Mouse (Mus musculus) forebrain, embryonic 11.5 days (tissue): ENCODE results near the gene Mta3. TPM values are rescaled to one million over a fixed set of nuclear protein-coding genes. Genes with fewer than 3 reads are reported as not detected.

ENCODE experiments used
- ATAC-seq: fragments of 200-750 bp; cut with Nextera tagmentation; replicated peaks from 2 replicates; pipeline ENCODE4 v1.8.0; 2017; ENCODE audit warnings: moderate TSS enrichment; ENCODE audit not compliant: low FRiP score
- DNase-seq: peaks from one replicate; pipeline ENCODE4 v3.0.0-alpha.2; 2017; ENCODE audit warnings: low spot score
- H3K27ac ChIP-seq: fragments of 300-500 bp; sonication (generic); 2 replicates; pipeline ENCODE4 v1.5.1; 2014; ENCODE audit warnings: low read depth, low read length
- H3K27me3 ChIP-seq: fragments of 300-500 bp; sonication (generic); 2 replicates; pipeline ENCODE4 v1.6.1; 2014; ENCODE audit warnings: mild to moderate bottlenecking, low read length, mixed read lengths; ENCODE audit not compliant: control insufficient read depth, insufficient read depth
- H3K36me3 ChIP-seq: fragments of 300-500 bp; sonication (generic); 2 replicates; pipeline ENCODE4 v1.6.1; 2014; ENCODE audit warnings: mild to moderate bottlenecking, low read length, moderate library complexity, mixed read lengths; ENCODE audit not compliant: control insufficient read depth, insufficient read depth
- H3K4me1 ChIP-seq: fragments of 300-500 bp; sonication (generic); replicated peaks from 2 replicates; pipeline ENCODE4 v1.6.1; 2014; ENCODE audit warnings: low read length, mixed read lengths; ENCODE audit not compliant: control insufficient read depth, insufficient read depth
- H3K4me2 ChIP-seq: fragments of 300-500 bp; sonication (generic); 2 replicates; pipeline ENCODE4 v1.6.1; 2014; ENCODE audit warnings: low read depth, mild to moderate bottlenecking, low read length, moderate library complexity, mixed read lengths; ENCODE audit not compliant: severe bottlenecking
- H3K4me3 ChIP-seq: fragments of 300-500 bp; sonication (generic); 2 replicates; pipeline ENCODE4 v1.5.1; 2014; ENCODE audit warnings: low read depth, low read length
- H3K9ac ChIP-seq: fragments of 300-500 bp; sonication (generic); 2 replicates; pipeline ENCODE4 v1.6.1; 2014; ENCODE audit warnings: low read length
- H3K9me3 ChIP-seq: fragments of 300-500 bp; sonication (generic); 2 replicates; pipeline ENCODE4 v1.6.1; 2016; ENCODE audit warnings: low read length, mixed read lengths; ENCODE audit not compliant: control insufficient read depth
- WGBS: fragments of 180-500 bp; shearing (Covaris S2); extraction: QIAGEN DNeasy Blood & Tissue Kit; methylation state at CpG from one replicate; pipeline ENCODE4 v1.1.7; 2014; 5-methylcytosine and 5-hydroxymethylcytosine counted together
- polyA plus RNA-seq: library from polyadenylated mRNA; unstranded; fragments of >200 nt; fragmentation: Nextera tagmentation; extraction: Ambion mirVana; gene quantifications from 2 replicates; pipeline ENCODE4 v1.2.1, GENCODE M21; 2014

Mta3 gene
- polyA plus RNA-seq, 1 experiment from 2014 or later: 32.9 TPM

DNA sequence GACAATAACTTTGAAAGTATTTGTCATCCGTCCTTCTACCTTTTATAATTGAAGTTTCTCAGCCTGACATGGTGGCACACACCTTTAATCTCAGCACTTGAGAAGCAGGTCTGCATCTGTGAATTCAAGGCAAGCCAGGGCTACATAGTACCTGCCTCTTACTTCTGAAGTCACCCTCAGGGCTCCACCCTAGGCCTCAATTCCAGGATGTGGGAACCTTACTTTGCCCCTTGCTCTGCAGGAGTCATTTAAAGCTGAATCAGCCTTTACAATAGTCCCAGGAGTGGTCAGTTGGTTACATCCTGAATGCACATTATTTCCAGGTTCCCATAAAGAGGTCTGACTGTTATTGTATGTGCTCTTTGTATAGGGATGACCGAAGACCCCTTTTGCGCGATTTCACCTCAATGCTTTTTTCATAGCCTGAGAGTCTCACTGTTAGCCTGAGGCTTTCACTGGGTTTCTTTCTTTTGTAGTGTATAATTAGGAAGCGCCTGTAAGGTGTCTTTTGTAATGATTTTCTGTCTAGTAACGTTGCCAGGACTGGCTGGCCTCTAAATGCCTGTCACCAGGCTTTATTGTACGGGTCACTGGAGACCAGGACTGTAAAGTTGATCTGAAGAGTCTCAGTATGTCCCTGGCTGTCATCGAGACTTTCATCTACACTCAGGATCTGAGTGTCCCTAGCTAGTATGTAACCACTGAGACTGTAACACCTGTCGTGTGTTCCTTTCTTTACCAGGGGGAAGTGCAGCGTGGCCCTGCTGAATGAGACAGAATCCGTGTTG lies 47.3 kb downstream of the Mta3 start:
- no peak for DNase-seq
- no peak overlapping the region for H3K4me2 ChIP-seq
- no peak overlapping the region for H3K9ac ChIP-seq
- H3K9me3 ChIP-seq: no peaks in the 10 kb centered on the region
- peaks cover 2% of the 10 kb centered on the region; the same call in 1 of the 2 replicates for H3K4me1 ChIP-seq
- H3K27me3 ChIP-seq: no peaks in the 10 kb centered on the region
- H3K27ac ChIP-seq: no peak overlapping the region
- no peak overlapping the region for H3K4me3 ChIP-seq
- 42% methylated on average over 11 of the region's 11 CpGs for WGBS
- H3K36me3 ChIP-seq: no peaks in the 10 kb centered on the region; the same call in 1 of the 2 replicates
- ATAC-seq: no peak

DNA sequence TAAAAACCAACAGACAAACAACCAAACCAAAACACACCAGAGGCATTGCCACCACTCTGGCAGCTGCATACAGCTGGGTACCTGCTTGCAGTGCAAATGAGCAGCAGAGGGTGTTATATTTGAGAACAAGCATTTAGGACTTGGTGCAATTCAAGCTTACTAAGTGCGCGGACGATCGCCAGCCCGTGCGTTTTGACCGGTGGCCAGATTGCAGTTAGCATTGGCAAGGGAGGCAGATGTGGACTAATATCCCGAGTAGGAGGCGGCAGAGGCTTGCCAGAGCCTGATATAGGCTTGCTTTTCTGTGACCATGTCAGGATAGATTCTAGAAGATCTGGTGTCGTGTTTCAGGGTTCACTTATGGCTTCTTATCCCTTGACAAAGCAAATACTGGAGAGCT lies 52.1 kb downstream of the Mta3 start:
- H3K4me1 ChIP-seq: peaks cover 2% of the 10 kb centered on the region; the same call in 1 of the 2 replicates
- H3K27me3 ChIP-seq: no peaks in the 10 kb centered on the region
- H3K9me3 ChIP-seq: no peaks in the 10 kb centered on the region
- no peaks in the 10 kb centered on the region; the same call in 1 of the 2 replicates for H3K36me3 ChIP-seq
- H3K9ac ChIP-seq: no peak overlapping the region
- DNase-seq (no peak), ATAC-seq (no peak)
- H3K4me2 ChIP-seq: no peak overlapping the region
- no peak overlapping the region for H3K4me3 ChIP-seq
- 93% methylated on average over 10 of the region's 10 CpGs for WGBS
- H3K27ac ChIP-seq: no peak overlapping the region

DNA sequence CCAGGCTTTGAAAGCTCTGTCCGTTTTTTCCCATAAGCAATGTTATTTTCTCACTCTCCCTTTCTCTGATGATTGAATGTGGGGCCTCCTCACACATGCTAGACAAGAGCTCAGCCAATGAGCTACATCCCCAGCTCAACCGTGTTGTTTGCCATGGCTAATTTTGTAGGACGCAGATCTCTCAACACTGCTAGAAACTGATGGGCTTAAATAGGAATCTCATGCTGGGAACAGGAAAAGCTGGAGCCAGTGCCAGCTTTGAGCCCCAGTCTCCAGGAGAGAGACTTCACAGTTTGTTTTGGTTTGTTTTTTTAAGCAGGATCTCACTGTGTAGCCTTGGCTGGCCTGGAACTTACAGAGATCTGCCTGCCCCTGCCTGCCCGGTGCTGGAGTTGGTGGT lies 53.6 kb downstream of the Mta3 start:
- Histone ChIP-seq H3K9me3 (no peaks in the 10 kb centered on the region), H3K4me1 (no peaks in the 10 kb centered on the region), H3K27ac (no peak overlapping the region), H3K27me3 (no peaks in the 10 kb centered on the region), H3K36me3 (no peaks in the 10 kb centered on the region; the same call in 1 of the 2 replicates), H3K9ac (no peak overlapping the region), H3K4me3 (no peak overlapping the region), H3K4me2 (no peak overlapping the region)
- 66% methylated on average over 4 of the region's 4 CpGs for WGBS
- no peak for ATAC-seq
- no peak for DNase-seq

DNA sequence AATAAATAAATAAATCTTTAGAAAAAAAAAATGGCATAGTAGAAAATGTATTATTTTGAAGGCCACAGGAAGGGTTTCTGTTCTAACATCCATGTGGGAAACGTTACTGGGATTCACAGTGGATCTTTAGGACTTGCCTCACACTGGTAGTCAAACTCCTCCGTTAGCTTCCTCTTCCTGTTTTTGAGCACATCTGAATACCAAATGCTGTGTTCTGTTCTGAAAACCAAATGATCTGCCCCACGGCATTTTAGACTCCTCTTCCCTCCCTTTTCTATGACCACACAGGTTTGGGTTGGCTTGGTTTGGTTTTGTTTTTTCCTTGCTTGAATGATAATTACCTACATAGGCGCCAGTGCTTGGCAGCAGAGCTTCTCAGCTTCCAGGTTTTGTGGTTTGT lies 58.6 kb downstream of the Mta3 start:
- no peak overlapping the region for H3K4me3 ChIP-seq
- DNase-seq: no peak
- no peak overlapping the region for H3K9ac ChIP-seq
- no peaks in the 10 kb centered on the region for H3K36me3 ChIP-seq
- ATAC-seq: no peak
- no peak overlapping the region for H3K27ac ChIP-seq
- H3K4me1 ChIP-seq: no peaks in the 10 kb centered on the region
- 91% methylated on average over 4 of the region's 4 CpGs for WGBS
- no peaks in the 10 kb centered on the region for H3K27me3 ChIP-seq
- no peaks in the 10 kb centered on the region for H3K9me3 ChIP-seq
- no peak overlapping the region for H3K4me2 ChIP-seq

DNA sequence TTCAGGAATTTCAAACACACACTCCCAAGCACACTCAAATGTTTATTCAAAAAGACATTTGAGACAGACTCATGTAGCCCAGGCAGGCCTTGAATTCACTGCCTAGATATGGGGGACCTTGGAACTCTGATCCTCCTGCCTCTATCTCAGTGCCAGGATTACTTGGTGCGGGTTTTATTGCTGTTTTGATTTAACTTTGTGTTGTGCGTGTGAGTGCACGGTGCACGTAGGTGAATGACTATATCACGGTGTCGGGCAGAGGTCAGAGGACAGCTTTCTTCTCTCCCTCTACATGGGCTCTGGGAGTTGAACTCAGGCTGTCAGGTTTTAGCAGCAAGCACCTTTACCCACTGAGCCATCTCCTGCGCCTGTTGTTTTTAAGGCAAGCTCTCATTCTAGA lies 61.1 kb downstream of the Mta3 start:
- no peak overlapping the region for H3K4me3 ChIP-seq
- no peaks in the 10 kb centered on the region for H3K9me3 ChIP-seq
- H3K9ac ChIP-seq: no peak overlapping the region
- H3K36me3 ChIP-seq: no peaks in the 10 kb centered on the region
- ATAC-seq: no peak
- H3K27ac ChIP-seq: no peak overlapping the region
- DNase-seq: no peak
- WGBS: 89% methylated on average over 7 of the region's 7 CpGs
- H3K27me3 ChIP-seq: no peaks in the 10 kb centered on the region
- H3K4me1 ChIP-seq: no peaks in the 10 kb centered on the region
- no peak overlapping the region for H3K4me2 ChIP-seq

DNA sequence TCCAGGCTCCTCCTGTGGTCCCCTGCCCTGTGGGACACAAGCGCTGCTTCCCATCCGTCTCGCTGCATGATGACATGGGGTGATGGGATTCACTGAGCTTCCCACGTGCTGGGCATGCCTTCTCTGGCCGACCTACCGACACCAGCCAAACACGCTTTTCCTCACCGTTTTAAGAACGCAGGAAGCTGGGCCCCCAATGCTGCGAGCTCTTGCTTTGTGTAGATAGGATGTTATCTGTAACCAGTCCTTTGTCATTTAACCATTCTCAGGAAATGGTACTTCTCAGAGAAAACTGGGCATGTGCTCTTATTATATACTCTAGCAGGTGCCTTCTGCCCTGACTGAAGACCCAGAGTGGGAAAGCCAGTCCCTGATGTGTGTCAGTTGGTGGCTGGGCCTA lies 62.3 kb downstream of the Mta3 start:
- Histone ChIP-seq H3K4me3 (no peak overlapping the region), H3K4me1 (peaks cover 3% of the 10 kb centered on the region; the same call in 1 of the 2 replicates), H3K9me3 (no peaks in the 10 kb centered on the region), H3K27me3 (no peaks in the 10 kb centered on the region), H3K4me2 (no peak overlapping the region), H3K36me3 (no peaks in the 10 kb centered on the region), H3K9ac (no peak overlapping the region), H3K27ac (no peak overlapping the region)
- 89% methylated on average over 10 of the region's 10 CpGs for WGBS
- no peak for DNase-seq
- ATAC-seq: no peak

DNA sequence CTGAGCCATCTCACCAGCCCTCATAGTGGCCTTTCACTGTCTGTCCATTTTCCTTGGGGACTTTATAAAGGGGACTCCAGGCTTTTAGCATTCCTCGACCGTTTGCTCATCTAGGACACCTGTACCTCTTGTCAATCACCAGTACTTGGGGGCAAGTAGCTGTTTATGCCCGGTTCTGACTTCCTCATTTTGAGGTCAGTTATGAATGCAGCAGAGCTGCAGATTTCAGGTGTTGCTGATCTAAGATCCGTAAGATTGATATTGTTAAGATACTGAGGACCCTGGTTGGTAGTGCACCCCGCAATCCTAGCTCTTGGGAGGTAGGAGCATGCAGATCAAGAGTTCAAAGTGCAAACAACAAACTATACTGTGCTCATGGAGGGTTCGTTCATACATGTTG lies 64.4 kb downstream of the Mta3 start:
- H3K4me3 ChIP-seq: no peak overlapping the region
- no peak for ATAC-seq
- 86% methylated on average over 6 of the region's 6 CpGs for WGBS

DNA sequence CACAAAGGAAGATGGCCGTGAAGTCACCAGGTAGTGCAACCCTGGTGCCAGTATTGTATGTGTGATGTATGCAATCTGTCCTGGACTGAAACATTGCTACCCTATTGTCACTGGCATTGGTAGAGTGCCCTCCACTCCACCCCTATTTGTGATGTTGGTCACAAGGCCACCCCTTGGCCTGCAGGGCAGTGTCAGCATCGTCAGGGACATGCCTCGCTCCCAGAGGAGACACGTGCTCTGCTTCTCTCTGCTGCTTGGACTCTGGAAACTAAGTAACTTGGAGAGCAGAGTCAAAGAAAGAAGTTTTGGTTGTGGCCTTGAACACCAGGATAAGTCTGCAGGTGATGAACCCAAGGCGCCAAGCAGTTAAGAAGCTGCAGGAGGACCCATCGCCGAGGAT lies 65.0 kb downstream of the Mta3 start:
- no peak for DNase-seq
- no peak overlapping the region for H3K27ac ChIP-seq

More for the DNA sequence above, 64.4 kb downstream of the Mta3 start:
- Histone ChIP-seq H3K9me3 (no peaks in the 10 kb centered on the region), H3K4me2 (no peak overlapping the region), H3K4me1 (peaks cover 3% of the 10 kb centered on the region; the same call in 1 of the 2 replicates), H3K27me3 (no peaks in the 10 kb centered on the region), H3K36me3 (no peaks in the 10 kb centered on the region), H3K9ac (no peak overlapping the region), H3K27ac (no peak overlapping the region)
- no peak for DNase-seq

DNA sequence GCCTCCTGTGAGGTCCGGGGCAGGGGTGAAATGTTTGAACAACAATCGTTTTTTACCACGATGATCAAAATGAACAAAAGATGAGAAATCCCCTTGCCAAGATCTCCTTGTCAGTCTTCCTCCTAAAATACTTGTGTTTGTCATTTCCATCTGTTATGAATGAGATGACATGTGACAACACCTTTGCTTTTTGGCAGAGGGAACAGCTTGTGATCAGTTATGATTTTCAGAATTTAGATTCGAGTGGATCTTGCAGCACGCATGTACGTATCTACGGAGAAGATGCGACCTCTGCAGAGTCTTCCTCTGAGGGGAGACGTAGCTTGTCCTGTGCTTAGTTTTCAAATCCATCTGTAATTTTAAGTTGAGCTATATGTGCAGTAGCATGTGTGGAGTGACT lies 66.1 kb downstream of the Mta3 start:
- Histone ChIP-seq H3K27me3 (no peaks in the 10 kb centered on the region), H3K4me3 (no peak overlapping the region), H3K9ac (no peak overlapping the region), H3K27ac (no peak overlapping the region), H3K4me1 (peaks cover 3% of the 10 kb centered on the region; the same call in 1 of the 2 replicates), H3K4me2 (no peak overlapping the region), H3K36me3 (no peaks in the 10 kb centered on the region), H3K9me3 (no peaks in the 10 kb centered on the region)
- WGBS: 95% methylated on average over 9 of the region's 9 CpGs
- ATAC-seq: no peak
- no peak for DNase-seq

More for the DNA sequence above, 65.0 kb downstream of the Mta3 start:
- Histone ChIP-seq H3K4me2 (no peak overlapping the region), H3K9me3 (no peaks in the 10 kb centered on the region), H3K27me3 (no peaks in the 10 kb centered on the region), H3K4me3 (no peak overlapping the region), H3K9ac (no peak overlapping the region), H3K36me3 (no peaks in the 10 kb centered on the region), H3K4me1 (peaks cover 3% of the 10 kb centered on the region; the same call in 1 of the 2 replicates)
- ATAC-seq: no peak
- WGBS: 93% methylated on average over 7 of the region's 7 CpGs
